Mouse (Mus musculus) adrenal gland, adult 8-10 months (tissue): ENCODE data around the gene Sncb. TPM values are rescaled to one million over a fixed set of nuclear protein-coding genes. Genes with fewer than 3 reads are reported as not detected.

Source experiments
- DNase-seq: peaks from one replicate; pipeline ENCODE4 v3.0.0; 2022
- total RNA-seq, 4 experiments: library from RNA; stranded (reverse); gene quantifications; 2 replicates each; pipeline ENCODE4 v1.2.4; 2022

Gene Sncb
- total RNA-seq, 4 experiments from 2014 or later: 1.8 to 5.6 (median 3.5) TPM

DNA sequence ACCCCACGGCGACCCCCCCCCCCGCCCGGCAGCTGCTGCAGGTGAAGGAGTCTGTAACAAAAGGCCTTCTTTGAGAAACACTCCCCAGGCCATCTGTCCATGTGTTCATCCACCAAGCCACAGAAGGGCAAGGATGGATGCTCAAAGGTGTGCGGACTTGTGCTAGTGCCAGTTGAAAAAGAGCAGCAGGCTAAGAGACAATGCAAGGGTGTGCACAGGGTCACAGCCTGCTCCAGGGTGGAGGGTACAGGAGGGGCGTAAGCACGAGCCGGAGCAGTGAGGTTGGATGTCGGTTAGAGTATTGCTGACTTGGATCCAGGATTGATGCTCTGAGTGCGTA lies 17.7 kb downstream of the Sncb start:
- no peak for DNase-seq

DNA sequence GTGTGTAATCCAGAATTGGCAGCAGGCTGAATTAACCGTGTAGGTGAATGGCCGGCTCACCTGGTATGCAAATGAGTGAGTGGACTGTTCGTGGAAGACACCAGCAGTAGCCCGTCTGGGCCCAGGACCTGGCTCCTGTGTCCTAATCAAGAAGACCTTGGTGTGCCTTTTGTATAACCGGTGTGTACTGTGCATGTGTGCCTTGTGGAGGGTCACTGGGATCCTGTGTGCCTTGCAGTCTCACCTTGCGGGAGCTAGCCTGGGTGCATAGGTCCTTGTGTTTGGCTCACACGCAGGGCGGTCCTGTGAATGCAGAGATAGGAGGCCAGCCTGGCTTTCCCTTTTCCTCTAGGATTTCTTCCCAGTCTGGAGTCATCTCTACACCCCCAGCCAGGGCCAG lies 18.2 kb downstream of the Sncb start:
- no peak for DNase-seq

DNA sequence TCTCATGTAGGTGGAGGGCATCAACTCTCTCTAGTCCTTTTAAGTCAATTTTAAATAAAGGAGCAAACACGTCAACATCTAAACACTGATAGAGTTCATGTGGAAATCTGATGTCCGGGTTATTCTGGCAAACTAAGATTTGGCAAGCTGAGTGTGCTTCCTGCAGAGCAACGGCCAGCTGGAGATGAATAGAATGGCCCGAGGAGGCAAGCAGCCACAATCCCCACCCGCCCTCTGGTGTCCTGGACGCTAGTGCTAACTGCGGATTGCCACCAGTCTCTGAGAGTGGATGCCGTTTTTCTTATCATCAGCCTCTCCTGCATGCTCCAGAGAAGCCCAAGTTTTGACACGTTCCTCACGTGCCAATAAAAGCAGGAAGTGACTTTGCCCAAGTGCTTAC lies 19.5 kb downstream of the Sncb start:
- DNase-seq: no peak

DNA sequence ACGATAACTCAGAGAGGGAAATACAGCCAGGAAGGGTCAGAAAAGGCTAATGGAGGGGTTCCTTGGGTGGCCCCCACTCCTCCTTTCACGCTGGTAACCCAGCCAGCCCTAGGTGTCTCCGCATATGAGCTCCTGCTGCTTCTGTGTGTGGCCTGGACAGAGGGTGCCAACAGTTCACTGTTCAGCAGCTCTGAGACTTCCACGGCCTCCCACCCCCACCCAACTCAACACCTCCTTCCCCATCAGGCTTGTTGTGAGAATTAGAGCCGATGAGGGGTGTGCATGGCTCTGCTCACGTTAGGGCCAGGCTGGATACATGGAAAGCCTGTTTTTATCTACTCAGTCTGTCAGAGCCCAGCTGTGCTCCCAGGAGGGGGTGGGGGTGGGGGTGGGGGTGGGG lies 20.3 kb downstream of the Sncb start:
- no peak for DNase-seq

DNA sequence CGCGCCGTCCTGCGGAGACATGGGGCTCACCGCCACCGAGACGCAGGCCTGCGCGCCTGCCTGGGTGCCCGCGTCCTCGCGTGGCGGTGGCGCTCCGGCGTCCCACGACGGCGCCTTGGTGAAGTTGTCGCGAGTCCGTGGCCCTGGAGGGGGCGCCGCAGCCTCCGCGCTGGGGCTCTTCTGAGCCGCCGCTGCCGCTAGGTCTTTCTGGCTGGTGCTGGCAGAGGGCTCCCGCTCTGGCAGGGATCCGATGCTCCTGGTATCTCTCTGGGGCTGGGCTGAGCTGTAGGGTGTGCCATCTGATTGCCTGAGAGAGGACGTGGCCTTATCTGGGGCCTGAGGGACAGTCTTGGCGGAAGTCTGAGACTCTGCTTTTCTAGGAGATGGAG lies 28.2 kb downstream of the Sncb start:
- DNase-seq: no peak

DNA sequence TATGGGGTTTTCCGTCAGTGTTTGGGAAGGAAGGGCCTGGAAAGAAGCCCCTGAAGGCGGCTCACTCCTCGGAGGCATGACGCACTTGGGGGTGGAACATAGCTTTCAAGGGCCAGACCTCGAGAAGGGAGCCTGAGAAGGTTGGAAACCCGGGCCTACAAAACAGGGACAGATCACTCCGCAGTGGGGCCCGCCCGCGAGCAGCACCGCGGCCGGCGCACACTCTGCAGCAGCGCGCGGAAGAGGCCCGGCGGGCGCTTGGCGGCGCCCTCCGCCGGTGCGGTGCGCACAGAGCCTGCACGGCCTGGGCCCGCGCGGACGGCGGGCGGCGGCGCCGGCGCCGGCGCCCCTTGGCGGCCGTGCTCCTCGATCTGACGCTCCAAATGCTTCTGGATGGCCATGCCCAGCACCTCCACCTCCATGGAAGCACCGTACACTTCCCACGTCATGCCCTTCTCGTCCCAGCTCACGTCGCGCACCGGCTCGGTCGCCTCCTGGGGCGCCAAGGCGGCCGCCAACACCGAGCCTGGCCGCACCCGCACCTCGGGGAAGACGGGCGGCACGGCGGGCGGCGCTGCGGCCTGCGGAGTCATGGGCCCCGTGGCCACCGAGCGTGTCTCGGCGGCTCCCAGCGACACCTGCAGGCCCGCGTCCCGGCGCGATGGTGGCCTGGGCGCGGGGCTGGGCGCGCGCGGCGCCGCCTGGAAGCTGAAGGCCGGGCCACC lies 28.7 kb downstream of the Sncb start:
- no peak for DNase-seq

DNA sequence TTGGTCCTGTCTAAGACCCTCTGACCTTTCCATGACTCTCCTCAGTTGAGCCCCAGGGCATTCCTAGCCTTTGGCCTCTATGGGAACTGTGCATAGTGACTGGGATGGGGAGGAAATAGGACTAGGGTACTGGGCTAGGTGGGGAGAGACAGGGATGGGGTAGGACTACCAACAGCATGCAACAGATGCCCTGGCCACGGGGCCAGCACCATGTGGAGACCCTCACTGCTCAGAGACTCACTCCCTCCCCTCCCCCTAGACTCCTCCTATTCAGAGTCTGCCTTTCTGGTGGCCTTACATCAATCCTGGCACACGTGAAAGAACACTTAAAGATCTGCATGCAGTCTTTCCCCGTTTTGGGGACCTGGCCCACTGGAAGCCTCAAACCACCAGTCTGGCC lies 29.5 kb downstream of the Sncb start:
- no peak for DNase-seq

DNA sequence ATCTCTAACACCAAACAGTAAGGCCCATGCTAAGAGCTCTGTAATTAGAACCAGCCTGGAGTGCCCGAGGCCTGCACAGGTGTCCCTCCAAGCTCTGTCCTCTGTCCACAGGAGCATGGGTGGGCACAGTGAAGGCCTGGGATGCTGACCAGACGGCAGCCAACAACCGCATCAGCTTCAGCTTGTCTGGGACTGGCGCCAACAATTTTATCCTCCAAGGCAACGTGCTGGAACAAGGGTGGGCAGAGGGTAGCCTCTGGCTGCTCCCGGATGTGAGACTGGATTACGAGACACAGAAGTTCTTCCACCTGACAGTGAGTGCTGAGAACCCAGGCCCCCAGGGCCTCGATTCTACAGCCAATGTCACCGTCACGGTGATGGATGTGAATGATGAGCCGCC lies 40.3 kb downstream of the Sncb start:
- DNase-seq: no peak

DNA sequence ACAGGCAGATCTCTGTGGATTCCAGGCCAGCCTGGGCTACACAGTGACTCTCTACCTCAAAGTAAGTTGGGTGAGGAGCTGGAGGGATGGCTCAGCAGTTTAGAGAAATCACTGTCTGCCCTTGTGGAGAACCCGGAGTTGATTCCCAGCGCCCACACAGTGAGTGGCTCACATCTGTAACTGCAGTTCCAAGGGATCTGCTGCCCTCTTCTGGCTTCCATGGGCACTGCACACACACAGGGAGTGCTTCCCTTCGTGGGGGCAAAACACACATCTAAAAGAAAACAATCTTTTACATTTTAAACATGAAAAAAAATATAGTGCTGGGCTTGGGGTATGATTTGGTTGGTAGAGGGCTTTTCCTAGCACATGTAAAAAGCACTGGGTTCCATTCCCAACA lies 43.3 kb downstream of the Sncb start:
- no peak for DNase-seq

DNA sequence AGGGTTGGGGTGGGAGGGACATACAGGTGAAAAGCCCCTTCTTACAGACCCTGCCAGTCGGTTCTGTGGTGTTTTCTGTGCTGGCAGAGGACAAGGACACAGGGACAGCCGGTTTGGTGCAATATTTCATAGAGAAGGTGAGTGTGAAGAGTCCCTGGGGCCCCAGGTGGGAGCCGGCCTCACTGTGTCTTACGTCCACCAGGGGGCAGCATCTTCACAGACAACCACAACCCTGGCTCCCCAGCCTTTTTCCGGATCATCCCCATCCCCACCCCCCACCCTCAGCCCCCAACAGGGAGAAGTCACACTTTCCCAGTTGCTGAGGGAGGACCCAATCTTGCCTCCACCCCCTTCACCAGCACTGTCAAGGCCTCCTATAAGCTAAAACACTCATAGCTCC lies 49.5 kb downstream of the Sncb start:
- no peak for DNase-seq

DNA sequence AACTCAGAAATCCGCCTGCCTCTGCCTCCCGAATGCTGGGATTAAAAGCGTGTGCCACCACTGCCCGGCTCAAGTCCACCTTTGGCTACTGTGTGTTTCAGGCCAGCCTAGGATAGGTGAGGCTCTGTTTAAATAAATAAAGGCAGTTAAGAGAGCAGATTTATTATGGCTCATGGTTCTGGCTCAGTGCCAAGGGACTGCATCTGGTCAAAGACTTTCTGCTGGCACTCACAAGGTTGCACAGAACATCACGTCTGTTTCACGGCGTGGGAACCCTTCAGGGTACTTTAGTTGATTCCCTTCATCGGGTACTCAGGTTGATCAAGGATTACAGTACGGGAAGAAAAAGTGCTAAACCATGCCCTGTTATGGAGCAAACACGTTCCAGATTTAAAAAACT lies 51.4 kb downstream of the Sncb start:
- no peak for DNase-seq

DNA sequence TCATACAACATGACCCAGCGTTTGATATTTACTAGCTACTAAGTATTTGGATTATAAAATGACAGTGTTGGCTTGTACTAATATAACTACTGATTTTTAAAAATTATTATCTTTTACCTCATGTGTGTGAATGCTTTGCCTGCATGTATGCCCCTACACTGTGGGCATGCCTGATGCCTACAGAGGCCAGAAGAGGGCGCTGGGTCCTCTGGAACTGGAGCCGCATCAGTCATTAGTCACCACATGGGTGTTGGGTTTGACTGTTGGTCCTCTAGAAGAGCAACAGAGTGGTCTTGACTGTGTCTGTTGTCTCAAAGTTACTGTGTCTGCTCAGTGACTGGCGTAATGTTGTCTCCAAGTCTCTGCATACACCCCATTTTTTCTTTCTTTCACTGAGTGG lies 52.0 kb downstream of the Sncb start:
- no peak for DNase-seq

DNA sequence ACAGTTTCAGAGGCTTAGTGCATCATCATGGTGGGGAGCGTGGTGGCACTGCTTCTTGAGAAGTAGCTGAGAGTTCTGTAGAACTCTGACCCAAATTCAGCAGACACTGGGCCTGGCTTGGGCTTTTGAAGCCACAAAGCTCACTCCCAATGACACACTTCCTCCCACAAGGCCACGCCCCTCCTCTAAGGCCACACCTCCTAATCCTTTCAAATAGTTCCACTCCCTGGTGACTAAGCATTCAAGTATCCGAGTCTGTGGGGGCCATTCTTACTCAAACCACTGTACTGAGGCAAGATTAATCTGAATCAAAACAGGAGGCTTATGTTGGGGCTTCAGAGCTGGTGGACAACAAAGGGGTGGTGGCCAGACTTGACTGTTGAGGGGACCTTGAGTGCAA lies 55.5 kb downstream of the Sncb start:
- no peak for DNase-seq

Other genes with a start within 250 kb of the Sncb start
- 100 to 1,000 TPM; 162 to 193 (median 173) TPM for gene 4833439L19Rik, start 201.2 kb downstream of the Sncb start, total RNA-seq
- 10 to 100 TPM; 55.4 to 77.4 (median 62.0) TPM for gene Arl10, start 191.6 kb downstream of the Sncb start, total RNA-seq
- gene Nop16, start 176.5 kb downstream of the Sncb start, total RNA-seq: 10 to 100 TPM; 45.5 to 56.7 (median 51.8) TPM
- 100 to 1,000 TPM; 214 to 224 (median 218) TPM for gene Higd2a, start 176.4 kb downstream of the Sncb start, total RNA-seq
- 100 to 1,000 TPM in 2 of 4 experiments, 10 to 100 TPM in 2; 79.4 to 163 (median 115) TPM for gene Cltb, start 155.3 kb downstream of the Sncb start, total RNA-seq
- gene Faf2, start 144.8 kb downstream of the Sncb start, total RNA-seq: 10 to 100 TPM; 77.1 to 94.3 (median 86.7) TPM
- 100 to 1,000 TPM; 117 to 123 (median 122) TPM for gene Rnf44, start 72.7 kb downstream of the Sncb start, total RNA-seq
- gene Cdhr2, start 65.1 kb downstream of the Sncb start, total RNA-seq: not detected
- 1 to 10 TPM; 4.0 to 6.4 (median 4.2) TPM for gene Gprin1, start 16.7 kb downstream of the Sncb start, total RNA-seq
- gene Eif4e1b, start 17.4 kb upstream of the Sncb start, total RNA-seq: not detected
- 10 to 100 TPM; 38.8 to 45.1 (median 41.8) TPM for gene Tspan17, start 22.8 kb upstream of the Sncb start, total RNA-seq
- 10 to 100 TPM in 2 of 4 experiments, 1 to 10 TPM in 2; 7.6 to 14.6 (median 11.4) TPM for gene Unc5a, start 182.8 kb upstream of the Sncb start, total RNA-seq